Mouse (Mus musculus) cerebellum, adult 2 months (tissue): ENCODE measurements around the gene Dusp13.

Experiments
- CTCF ChIP-seq: fragments of 200-500 bp; IDR thresholded peaks from 2 replicates; pipeline ENCODE4 v1.5.1; 2011; ENCODE audit warnings: low read depth, mild to moderate bottlenecking, control low read depth, low read length, moderate library complexity, borderline replicate concordance; ENCODE audit not compliant: insufficient read depth
- POLR2A ChIP-seq: fragments of 200-500 bp; IDR thresholded peaks from 2 replicates; pipeline ENCODE4 v1.6.1; 2011; ENCODE audit warnings: low read length, control low read depth, borderline replicate concordance; ENCODE audit not compliant: insufficient read depth

DNA sequence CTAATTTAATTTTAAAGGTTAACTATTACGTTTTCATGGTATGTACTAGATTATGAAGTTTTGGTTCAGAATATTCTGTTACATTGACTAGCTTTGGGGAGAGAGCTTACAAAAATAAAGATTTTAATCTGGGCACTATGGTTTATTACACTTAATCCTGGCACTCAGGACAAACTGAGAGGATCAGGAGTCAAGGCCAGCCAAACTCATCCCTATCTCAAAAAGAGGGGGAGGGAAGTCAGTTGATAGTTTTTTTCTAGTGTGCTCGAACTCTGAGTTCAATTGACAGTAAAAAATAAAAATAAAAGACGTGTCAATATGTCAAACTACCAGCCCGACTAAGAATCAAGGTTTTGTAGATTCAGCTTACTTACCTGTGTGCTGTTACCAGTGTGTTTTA, 2.4 kb upstream of the Dusp13 start:
- TF ChIP-seq CTCF (no peak), POLR2A (no peak)
